Mouse (Mus musculus) liver, postnatal 0 days (tissue): Measurements from ENCODE around the gene Efna3. TPM values are rescaled to one million over a fixed set of nuclear protein-coding genes. Genes with fewer than 3 reads are reported as not detected.

Experiments used
- ATAC-seq: fragments of 200-750 bp; cut with Nextera tagmentation; 2 replicates; pipeline ENCODE4 v1.8.0; 2017; ENCODE audit warnings: mild to moderate bottlenecking, moderate library complexity
- DNase-seq: peaks from one replicate; pipeline ENCODE4 v3.0.0-alpha.2; 2016
- H3K27ac ChIP-seq: fragments of 300-500 bp; sonication (generic); 2 replicates; pipeline ENCODE4 v1.5.1; 2014; ENCODE audit warnings: antibody characterized with exemption, moderate library complexity, mild to moderate bottlenecking, low read depth
- H3K27me3 ChIP-seq: fragments of 300-500 bp; sonication (generic); 2 replicates; pipeline ENCODE4 v1.6.1; 2014; ENCODE audit warnings: low read length, control low read depth, mixed read lengths; ENCODE audit not compliant: insufficient read depth
- H3K36me3 ChIP-seq: fragments of 300-500 bp; sonication (generic); replicated peaks from 2 replicates; pipeline ENCODE4 v1.6.1; 2014; ENCODE audit warnings: mild to moderate bottlenecking, control low read depth, low read length, moderate library complexity, mixed read lengths; ENCODE audit not compliant: insufficient read depth
- H3K4me1 ChIP-seq: fragments of 300-500 bp; sonication (generic); 2 replicates; pipeline ENCODE4 v1.6.1; 2014; ENCODE audit warnings: antibody characterized with exemption, mild to moderate bottlenecking, control low read depth; ENCODE audit not compliant: insufficient read depth
- H3K4me2 ChIP-seq: fragments of 300-500 bp; sonication (generic); 2 replicates; pipeline ENCODE4 v1.6.1; 2014; ENCODE audit warnings: low read depth, mild to moderate bottlenecking, low read length, moderate library complexity, mixed read lengths
- H3K4me3 ChIP-seq: fragments of 300-500 bp; sonication (generic); 2 replicates; pipeline ENCODE4 v1.5.1; 2014; ENCODE audit warnings: low read depth, low read length
- H3K9ac ChIP-seq: fragments of 300-500 bp; sonication (generic); replicated peaks from 2 replicates; pipeline ENCODE4 v1.6.1; 2014; ENCODE audit warnings: mild to moderate bottlenecking, moderate library complexity
- H3K9me3 ChIP-seq: fragments of 300-500 bp; sonication (generic); 2 replicates; pipeline ENCODE4 v1.6.1; 2016; ENCODE audit warnings: mild to moderate bottlenecking, control low read depth, low read length, mixed read lengths
- CTCF ChIP-seq: sonication (generic); IDR thresholded peaks from 2 replicates; pipeline ENCODE4 v1.5.1; 2016; ENCODE audit warnings: antibody characterized with exemption, low read depth
- EP300 ChIP-seq: IDR thresholded peaks from 2 replicates; pipeline ENCODE4 v1.6.1; 2016; ENCODE audit warnings: antibody characterized with exemption, low read depth, mild to moderate bottlenecking
- WGBS: fragments of 180-500 bp; shearing (Covaris S2); extraction: QIAGEN DNeasy Blood & Tissue Kit; methylation state at CpG from one replicate; pipeline ENCODE4 v1.1.7; 2014; ENCODE audit not compliant: insufficient replicate concordance; 5-methylcytosine and 5-hydroxymethylcytosine counted together
- polyA plus RNA-seq: library from polyadenylated mRNA; unstranded; fragments of >200 nt; fragmentation: Nextera tagmentation; extraction: Ambion mirVana; gene quantifications from 2 replicates; pipeline ENCODE4 v1.2.1, GENCODE M21; 2015

Efna3 gene
- polyA plus RNA-seq, 1 experiment from 2014 or later, result not detected

DNA sequence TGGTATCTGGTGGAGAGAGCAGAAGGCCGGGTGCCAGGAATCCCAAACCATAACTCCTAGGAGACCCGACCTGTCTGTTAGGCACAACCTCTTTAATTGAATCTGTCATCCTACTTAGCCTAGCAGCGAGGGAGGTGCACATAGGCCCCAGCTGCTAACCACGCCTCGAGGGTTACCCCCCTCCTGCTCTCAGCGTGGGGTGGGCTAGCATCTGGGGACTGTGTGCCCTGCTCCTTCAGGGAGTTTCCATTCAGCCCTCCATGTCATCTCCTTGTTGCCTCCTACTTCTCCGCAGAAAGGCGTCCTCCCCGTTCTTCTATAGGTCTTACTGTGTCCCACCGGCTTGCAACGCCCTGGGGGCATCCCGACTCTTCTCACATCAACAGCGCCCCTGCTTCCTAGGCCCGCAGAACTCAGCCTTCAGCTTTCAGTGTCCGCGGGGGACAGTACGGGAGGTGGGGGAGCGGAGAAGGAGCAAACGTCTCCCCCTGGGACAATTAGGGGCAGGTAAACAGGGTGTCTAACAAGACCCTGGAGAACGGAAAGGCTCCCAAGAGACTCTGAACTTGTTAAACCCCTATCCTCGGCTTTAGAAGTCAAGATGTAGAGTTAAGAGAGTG lies 3.7 kb downstream of the Efna3 start:
- H3K4me3 ChIP-seq, result peak overlapping the region; percentile 42
- WGBS, result 21% methylated on average over 21 of the region's 21 CpGs
- no peaks in the 10 kb centered on the region for H3K9me3 ChIP-seq
- H3K9ac ChIP-seq, result no peak overlapping the region
- H3K4me1 ChIP-seq, result peaks cover 45% of the 10 kb centered on the region
- no peak for DNase-seq
- ATAC-seq, result no peak
- no peak overlapping the region for H3K27ac ChIP-seq
- H3K4me2 ChIP-seq, result peak overlapping the region; percentile 61; the same call in 1 of the 2 replicates
- TF ChIP-seq CTCF (no peak), EP300 (no peak)
- H3K36me3 ChIP-seq, result no peaks in the 10 kb centered on the region
- H3K27me3 ChIP-seq, result peaks cover 81% of the 10 kb centered on the region

DNA sequence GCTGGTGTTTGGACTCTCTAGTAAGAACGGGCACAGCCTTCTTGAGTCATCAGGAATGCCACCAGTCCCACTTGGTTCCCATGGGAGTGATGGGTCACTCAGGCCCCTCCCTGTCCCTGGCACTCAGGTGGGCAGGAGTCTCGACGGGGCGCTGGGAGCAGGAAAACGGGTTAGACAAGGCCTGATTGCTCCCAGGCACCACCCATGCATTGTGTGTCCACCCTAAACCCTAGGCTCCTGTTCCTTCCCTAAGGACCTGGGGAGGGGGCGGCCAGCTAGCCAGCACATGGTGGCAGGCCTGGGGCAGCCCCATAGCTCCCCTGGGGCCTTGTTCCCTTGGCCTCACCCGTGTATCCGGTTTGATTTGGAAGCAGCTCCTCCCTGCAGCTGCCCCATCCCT lies 4.4 kb downstream of the Efna3 start:
- H3K9me3 ChIP-seq, result no peaks in the 10 kb centered on the region
- TF ChIP-seq CTCF (no peak), EP300 (no peak)
- no peak overlapping the region for H3K9ac ChIP-seq
- no peak overlapping the region for H3K4me3 ChIP-seq
- no peak overlapping the region for H3K4me2 ChIP-seq
- ATAC-seq (no peak), DNase-seq (no peak)
- WGBS, result 72% methylated on average over 8 of the region's 8 CpGs
- H3K27me3 ChIP-seq, result peaks cover 73% of the 10 kb centered on the region
- peaks cover 45% of the 10 kb centered on the region for H3K4me1 ChIP-seq
- no peak overlapping the region for H3K27ac ChIP-seq
- H3K36me3 ChIP-seq, result no peaks in the 10 kb centered on the region

DNA sequence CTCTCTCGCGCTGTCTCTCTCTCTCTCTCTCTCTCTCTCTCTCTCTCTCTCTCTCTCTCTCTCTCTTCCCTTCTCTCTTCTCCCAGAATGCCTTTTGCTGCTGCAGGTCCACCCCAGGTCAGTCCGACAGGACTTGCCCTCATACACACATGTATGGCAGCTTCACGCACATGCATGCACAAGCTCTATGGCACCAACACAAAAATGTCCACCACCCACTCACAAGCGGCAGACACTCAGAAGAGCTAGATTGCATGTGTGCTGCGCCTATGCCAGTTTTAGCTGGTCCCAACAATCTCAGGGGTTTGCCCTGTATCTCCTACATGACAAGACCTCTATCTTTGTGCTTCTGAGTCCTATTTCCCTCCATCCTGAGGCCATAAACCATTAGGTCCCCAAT lies 5.5 kb downstream of the Efna3 start:
- H3K4me2 ChIP-seq, result no peak overlapping the region
- H3K27me3 ChIP-seq, result peaks cover 63% of the 10 kb centered on the region
- WGBS, result 68% methylated on average over 6 of the region's 6 CpGs
- H3K4me3 ChIP-seq, result no peak overlapping the region
- ATAC-seq (no peak), DNase-seq (no peak)
- peaks cover 40% of the 10 kb centered on the region for H3K4me1 ChIP-seq
- H3K9ac ChIP-seq, result no peak overlapping the region
- no peaks in the 10 kb centered on the region for H3K9me3 ChIP-seq
- no peak for TF ChIP-seq EP300
- TF ChIP-seq CTCF, result no peak
- H3K36me3 ChIP-seq, result no peaks in the 10 kb centered on the region
- H3K27ac ChIP-seq, result no peak overlapping the region

DNA sequence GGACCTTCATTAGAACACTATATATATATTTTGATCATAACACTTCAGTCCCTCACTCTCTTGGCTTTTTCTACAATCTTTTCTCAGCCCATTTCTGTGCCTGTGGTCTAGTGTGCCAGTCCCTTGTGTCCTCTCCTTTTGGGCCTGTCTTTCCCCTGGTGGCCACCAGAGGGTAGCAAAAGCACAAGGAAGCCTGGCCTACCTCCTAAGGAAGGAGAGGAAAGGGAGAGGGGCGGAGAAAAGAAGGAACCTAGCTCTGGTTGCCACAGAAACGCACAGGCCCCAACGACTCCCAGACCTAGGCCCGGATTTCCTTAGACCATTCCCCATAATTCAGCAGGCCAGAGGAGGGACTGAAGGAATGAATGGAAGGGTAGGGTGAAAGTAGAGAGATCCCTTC lies 5.9 kb downstream of the Efna3 start:
- Histone ChIP-seq H3K36me3 (no peaks in the 10 kb centered on the region), H3K4me2 (peak overlapping the region; percentile 64), H3K4me3 (no peak overlapping the region), H3K27ac (no peak overlapping the region), H3K4me1 (peaks cover 37% of the 10 kb centered on the region), H3K27me3 (peaks cover 58% of the 10 kb centered on the region), H3K9ac (no peak overlapping the region; the same call in 1 of the 2 replicates), H3K9me3 (no peaks in the 10 kb centered on the region)
- 4% methylated on average over 4 of the region's 4 CpGs for WGBS
- ATAC-seq (peak; percentile 46; the same call in 1 of the 2 replicates), DNase-seq (peak; percentile 73)
- TF ChIP-seq EP300 (no peak), CTCF (peak; percentile 94)

DNA sequence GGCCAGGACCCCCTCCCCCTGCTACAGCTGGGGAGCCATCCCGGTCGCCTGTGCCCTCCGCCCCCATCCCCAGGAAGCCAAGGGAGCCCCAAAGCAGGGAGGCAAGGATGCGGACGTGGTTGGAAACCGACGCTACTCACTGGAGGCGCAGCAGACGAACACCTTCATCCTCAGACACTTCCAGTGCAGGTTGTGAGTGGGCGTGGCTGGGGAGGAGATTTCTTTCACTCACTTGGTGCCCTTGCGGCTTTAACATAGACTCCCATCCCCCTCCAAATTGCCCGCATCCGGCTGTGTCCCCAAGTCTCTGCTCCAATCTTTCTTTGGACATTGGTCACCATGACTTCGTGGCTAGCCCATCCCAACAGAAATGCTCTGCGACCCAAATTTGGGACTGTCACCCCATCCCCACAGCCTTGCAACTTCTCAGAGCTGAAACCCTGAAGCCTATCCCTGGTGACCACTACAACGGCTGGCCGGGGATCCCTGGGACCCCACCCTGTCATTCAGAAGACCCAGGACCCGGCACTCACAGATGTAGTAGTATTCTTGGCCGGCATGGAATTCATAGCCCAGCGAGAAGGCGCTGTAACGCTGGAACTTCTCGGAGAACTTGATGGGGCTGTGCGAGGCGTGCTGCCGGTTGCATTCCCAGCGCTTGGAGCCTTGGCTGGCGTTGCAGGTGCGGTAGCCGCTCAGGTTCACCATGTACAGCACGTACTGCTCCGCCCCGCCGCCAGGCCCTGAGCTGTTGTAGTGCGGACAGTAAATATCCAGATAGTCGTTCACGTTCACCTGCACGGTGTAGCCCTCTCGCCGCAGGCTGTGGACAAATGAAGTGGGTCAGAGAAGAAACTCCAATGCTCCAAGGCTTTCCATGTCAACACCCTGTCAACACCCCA lies 6.6 kb downstream of the Efna3 start:
- H3K4me2 ChIP-seq, result peak overlapping the region; percentile 64
- peaks cover 52% of the 10 kb centered on the region for H3K27me3 ChIP-seq
- peak; percentile 29; the same call in 1 of the 2 replicates for ATAC-seq
- H3K27ac ChIP-seq, result no peak overlapping the region
- H3K36me3 ChIP-seq, result no peaks in the 10 kb centered on the region
- H3K9ac ChIP-seq, result no peak overlapping the region; the same call in 1 of the 2 replicates
- no peaks in the 10 kb centered on the region for H3K9me3 ChIP-seq
- DNase-seq, result no peak
- H3K4me3 ChIP-seq, result peak overlapping the region; percentile 25; the same call in 1 of the 2 replicates
- TF ChIP-seq CTCF, result no peak
- no peak for TF ChIP-seq EP300
- 12% methylated on average over 39 of the region's 40 CpGs for WGBS
- peaks cover 30% of the 10 kb centered on the region for H3K4me1 ChIP-seq
